Mouse (Mus musculus) ES-Bruce4 (cell line): ENCODE data around the gene Fxyd4.

Experiments used
- CTCF ChIP-seq: IDR thresholded peaks from one replicate; pipeline ENCODE4 v1.8.1; 2011; ENCODE audit warnings: low read depth, low read length
- EP300 ChIP-seq: IDR thresholded peaks from 2 replicates; pipeline ENCODE4 v1.6.1; 2011; ENCODE audit warnings: low read depth, low read length; ENCODE audit not compliant: insufficient read depth

- TF ChIP-seq CTCF: no peak
- TF ChIP-seq EP300: no peak
These were observed 1.5 kb downstream of the Fxyd4 start for GRCm38 (mm10) chr6:117935681-117936612.
